Comparison of ENCODE assay signal across 11 mouse cellular contexts in the genomic region with DNA sequence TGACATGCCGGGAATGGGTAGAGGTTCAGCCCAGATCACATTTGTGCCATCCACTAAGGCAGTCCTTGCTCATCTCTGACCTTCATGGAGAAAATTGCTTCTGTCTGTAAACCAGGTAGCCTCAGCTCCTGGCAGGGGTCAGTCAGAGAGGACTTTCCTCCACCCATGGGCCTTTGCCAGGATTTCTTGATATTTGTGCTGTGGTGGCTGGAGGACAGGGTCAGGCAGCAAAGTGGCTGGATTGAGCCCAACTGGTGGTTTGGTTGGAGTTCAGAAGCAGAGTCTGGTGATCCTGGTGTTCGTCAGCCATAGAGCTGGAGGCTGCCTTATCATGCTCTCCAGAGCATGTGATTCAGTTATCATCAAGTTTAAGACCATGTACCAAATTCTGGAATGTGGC.
"Had no signal": no experiment of that assay in that cellular context is flagged by ENCODE, and none has a peak within 500 bp of the region (broad histone marks: within the 10 kb centered on the region; RNA-seq: fewer than 3 reads in every experiment).

No protein-coding gene starts in this region.

- H3K27ac ChIP-seq: intestine, embryonic 15.5 days; kidney, postnatal 0 days; liver, embryonic 13.5 days had no signal

- H3K4me1 ChIP-seq: intestine, embryonic 15.5 days; liver, embryonic 13.5 days had no signal

- H3K9ac ChIP-seq: intestine, embryonic 15.5 days; liver, embryonic 13.5 days had no signal

- ATAC-seq: intestine, embryonic 15.5 days had no signal

- H3K36me3 ChIP-seq: intestine, embryonic 15.5 days; liver, embryonic 13.5 days had no signal

- H3K27me3 ChIP-seq: intestine, embryonic 15.5 days; liver, embryonic 13.5 days had no signal

- H3K4me2 ChIP-seq: intestine, embryonic 15.5 days; liver, embryonic 13.5 days; midbrain, embryonic 11.5 days had no signal

- H3K4me3 ChIP-seq: intestine, embryonic 15.5 days; liver, embryonic 13.5 days had no signal

- H3K9me3 ChIP-seq: intestine, embryonic 15.5 days; liver, embryonic 13.5 days had no signal

- DNase-seq: left cerebral cortex, postnatal 4 days; liver, embryonic 13.5 days; lung, adult 2 months; lung, postnatal 14 days; lung, postnatal 4 days; midbrain, embryonic 14.5 days; thymus, adult 18-20 months; thymus, postnatal 36 days had no signal
